Mouse (Mus musculus) embryonic fibroblast, embryonic 13.5 days (primary cell): Measurements from ENCODE around the gene Timm8a2. TPM values are rescaled to one million over a fixed set of nuclear protein-coding genes. Genes with fewer than 3 reads are reported as not detected.

ENCODE experiments used
- H3K27ac ChIP-seq: 2 replicates; pipeline ENCODE4 v1.5.1; 2012; ENCODE audit warnings: low read length, control low read depth, inconsistent platforms; ENCODE audit not compliant: insufficient read depth
- H3K4me1 ChIP-seq: 2 replicates; pipeline ENCODE4 v1.6.1; 2011; ENCODE audit warnings: low read length; ENCODE audit not compliant: control insufficient read depth, insufficient read depth
- H3K4me3 ChIP-seq: 2 replicates; pipeline ENCODE4 v1.5.1; 2011; ENCODE audit warnings: mild to moderate bottlenecking, control low read depth, low read length; ENCODE audit not compliant: insufficient read depth
- CTCF ChIP-seq: IDR thresholded peaks from 2 replicates; pipeline ENCODE4 v1.5.1; 2011; ENCODE audit warnings: mild to moderate bottlenecking, control low read depth, low read length, moderate library complexity, borderline replicate concordance; ENCODE audit not compliant: insufficient read depth
- POLR2A ChIP-seq: IDR thresholded peaks from 2 replicates; pipeline ENCODE4 v1.6.1; 2011; ENCODE audit warnings: low read depth, mild to moderate bottlenecking, control low read depth, low read length, moderate library complexity
- polyA plus RNA-seq: library from polyadenylated mRNA; stranded (reverse); fragments of >200 nt; gene quantifications from 2 replicates; pipeline ENCODE4 v1.2.4, GENCODE M21; 2011; ENCODE audit warnings: low read depth; ENCODE audit not compliant: missing spikeins, insufficient read length

Gene Timm8a2
- polyA plus RNA-seq, 1 experiment, result not detected

DNA sequence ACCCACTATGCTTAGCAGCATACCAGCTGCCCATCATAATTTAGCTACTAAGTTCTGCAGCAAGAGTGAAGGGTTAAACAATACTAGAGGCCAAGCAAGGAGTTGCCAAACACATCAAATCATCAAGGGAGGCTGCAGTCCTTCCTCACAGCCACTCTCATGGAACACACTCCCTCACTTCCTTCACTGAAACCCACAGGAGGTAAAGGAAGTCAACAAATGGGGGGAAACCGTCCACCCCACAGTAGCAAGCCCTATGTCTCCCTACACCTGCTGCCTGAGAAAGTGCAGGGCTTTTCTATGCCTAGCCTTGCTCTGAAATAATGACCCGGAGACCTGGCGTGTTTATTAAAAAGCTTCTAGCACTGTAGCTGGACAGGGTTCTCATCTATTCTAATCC is 35.5 kb downstream of the Timm8a2 start:
- no peak overlapping the region for H3K4me3 ChIP-seq
- TF ChIP-seq CTCF (no peak), POLR2A (no peak)
- H3K4me1 ChIP-seq, result no peaks in the 10 kb centered on the region
- H3K27ac ChIP-seq, result no peak overlapping the region

DNA sequence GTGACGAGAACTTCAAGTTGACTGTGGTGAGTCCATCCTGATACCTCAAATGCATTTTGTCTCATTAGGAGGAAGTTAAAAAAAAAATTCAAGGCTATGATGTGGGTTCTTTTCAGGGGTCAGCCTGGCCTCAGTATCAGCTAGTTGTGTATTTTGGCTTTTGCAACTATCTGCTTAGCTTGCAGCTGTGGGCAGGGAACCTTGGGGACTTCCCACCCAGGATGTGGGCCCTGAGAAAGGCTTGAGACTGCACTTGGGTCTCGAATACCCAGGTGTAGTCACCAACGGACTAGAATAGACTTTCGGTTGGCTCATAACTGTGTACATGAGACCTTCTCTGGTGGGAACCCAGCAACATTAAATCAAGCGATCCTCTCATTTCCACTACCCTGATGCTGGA is 38.9 kb downstream of the Timm8a2 start:
- TF ChIP-seq CTCF, result no peak
- no peak for TF ChIP-seq POLR2A
- Histone ChIP-seq H3K27ac (no peak overlapping the region), H3K4me3 (no peak overlapping the region), H3K4me1 (no peaks in the 10 kb centered on the region)

DNA sequence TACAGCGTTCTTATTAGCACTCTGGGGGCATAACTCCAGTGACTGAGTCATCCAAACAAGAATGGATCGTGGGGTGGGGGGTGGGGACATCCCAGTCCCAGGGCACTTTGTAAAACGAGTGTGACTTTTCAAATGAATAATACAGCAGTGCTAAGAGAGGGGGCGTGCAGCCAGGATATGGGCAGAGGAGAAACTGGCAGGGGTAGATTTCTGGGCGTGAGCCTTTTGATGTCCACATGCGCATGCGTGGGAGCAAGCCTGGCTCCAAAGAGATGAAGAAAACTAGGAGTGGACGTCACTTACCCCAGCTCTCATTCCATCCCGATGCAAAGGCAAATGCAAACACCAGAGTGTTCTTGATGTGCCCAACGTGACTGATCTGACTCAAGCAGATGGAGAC is 39.9 kb downstream of the Timm8a2 start:
- no peak for TF ChIP-seq CTCF
- no peak for TF ChIP-seq POLR2A
- H3K27ac ChIP-seq, result no peak overlapping the region
- no peaks in the 10 kb centered on the region for H3K4me1 ChIP-seq
- H3K4me3 ChIP-seq, result no peak overlapping the region

DNA sequence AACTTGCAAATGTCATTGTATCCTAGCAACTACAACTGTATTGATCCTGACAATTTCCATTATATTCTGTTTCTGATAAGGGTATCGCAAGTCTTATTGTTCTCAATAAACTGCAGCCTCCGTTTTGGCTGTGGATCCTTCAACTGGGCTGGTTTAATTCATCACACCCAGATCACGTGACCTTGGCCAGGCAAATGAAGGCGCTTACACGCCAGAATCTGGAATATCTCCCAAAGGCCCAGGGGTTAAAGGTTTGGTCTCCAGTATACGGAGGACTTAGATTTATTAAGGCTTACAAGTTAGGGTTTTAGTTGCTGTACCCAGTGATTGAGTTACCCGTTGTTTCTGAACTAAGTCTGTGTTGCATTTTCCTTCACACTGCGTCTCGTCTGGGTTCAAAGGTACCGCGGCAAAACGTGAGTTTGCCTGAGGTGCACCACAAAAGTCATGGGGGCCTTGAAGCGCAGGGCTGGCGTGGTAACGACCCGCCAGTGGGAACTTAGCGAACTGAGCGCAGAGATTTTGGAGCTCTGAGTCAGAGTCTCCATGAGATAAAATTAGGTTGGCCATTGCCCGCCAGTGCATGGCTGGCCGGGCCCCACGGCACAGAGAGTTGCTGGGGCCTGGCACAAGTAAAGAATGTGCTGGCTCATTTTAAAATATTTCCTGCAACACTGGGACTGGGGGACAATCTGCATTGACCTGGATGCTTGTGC is 41.2 kb downstream of the Timm8a2 start:
- Histone ChIP-seq H3K4me3 (no peak overlapping the region), H3K4me1 (no peaks in the 10 kb centered on the region), H3K27ac (no peak overlapping the region)
- no peak for TF ChIP-seq CTCF
- TF ChIP-seq POLR2A, result no peak

DNA sequence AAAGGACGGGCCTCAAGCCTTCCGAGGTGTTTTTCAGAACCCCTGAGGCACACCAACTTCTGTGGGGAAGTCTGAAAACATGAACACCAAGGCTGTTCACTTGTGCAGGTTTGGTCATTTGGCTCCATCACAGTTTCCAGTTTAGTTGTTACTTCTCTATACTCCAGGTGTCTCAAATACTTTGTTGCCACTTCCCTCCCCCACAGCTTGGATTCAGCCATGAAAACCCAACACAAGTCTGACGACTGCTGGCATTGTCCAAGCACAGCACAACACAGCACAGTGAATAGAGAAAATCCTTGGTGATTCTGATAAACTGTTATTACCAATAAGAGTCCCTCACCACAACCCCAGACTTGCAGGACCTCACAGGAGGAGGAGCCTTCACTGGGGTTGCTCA is 42.5 kb downstream of the Timm8a2 start:
- Histone ChIP-seq H3K4me1 (no peaks in the 10 kb centered on the region), H3K4me3 (no peak overlapping the region), H3K27ac (no peak overlapping the region)
- TF ChIP-seq POLR2A (no peak), CTCF (no peak)

DNA sequence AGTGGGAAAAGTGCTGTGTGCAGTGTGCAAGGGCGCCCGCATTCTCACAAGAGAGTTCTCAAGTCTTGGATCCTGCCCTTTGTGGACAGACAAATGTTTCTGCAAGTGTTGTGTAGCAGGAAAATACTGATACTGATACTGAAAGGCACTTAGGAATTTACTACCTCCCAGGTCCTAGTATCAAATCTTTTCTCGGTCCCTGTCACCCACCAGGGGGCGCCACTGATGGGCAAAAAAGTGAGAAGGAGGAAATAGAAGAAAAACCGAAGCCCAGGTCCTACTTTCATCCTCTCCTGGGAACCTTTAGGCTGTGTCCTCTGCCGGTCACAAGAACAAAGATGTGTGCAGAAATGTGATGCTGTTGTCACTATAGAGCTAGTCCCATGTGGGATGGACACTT is 45.0 kb downstream of the Timm8a2 start:
- Histone ChIP-seq H3K27ac (no peak overlapping the region), H3K4me1 (no peaks in the 10 kb centered on the region), H3K4me3 (no peak overlapping the region)
- TF ChIP-seq CTCF (no peak), POLR2A (no peak)

DNA sequence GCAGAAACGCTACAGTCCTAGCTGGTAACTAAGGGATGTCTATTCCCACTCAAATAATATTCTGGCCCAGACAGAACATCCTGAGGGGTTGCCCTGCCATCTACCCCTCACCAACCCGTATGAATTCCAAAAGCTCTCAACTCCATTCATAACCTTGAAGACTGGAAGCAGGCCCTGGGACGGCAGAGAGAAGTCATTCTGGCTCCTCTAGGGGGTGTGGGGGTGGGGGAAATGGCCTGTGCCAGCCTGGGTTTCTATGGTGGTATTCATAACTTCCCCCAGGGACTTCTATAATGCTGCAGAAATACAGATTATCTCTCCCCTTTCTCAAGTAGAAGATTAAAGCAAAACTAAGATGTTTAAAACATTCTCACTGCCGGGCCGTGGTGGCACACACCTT is 45.4 kb downstream of the Timm8a2 start:
- H3K4me1 ChIP-seq, result no peaks in the 10 kb centered on the region
- H3K4me3 ChIP-seq, result no peak overlapping the region
- no peak overlapping the region for H3K27ac ChIP-seq
- TF ChIP-seq CTCF, result no peak
- no peak for TF ChIP-seq POLR2A

DNA sequence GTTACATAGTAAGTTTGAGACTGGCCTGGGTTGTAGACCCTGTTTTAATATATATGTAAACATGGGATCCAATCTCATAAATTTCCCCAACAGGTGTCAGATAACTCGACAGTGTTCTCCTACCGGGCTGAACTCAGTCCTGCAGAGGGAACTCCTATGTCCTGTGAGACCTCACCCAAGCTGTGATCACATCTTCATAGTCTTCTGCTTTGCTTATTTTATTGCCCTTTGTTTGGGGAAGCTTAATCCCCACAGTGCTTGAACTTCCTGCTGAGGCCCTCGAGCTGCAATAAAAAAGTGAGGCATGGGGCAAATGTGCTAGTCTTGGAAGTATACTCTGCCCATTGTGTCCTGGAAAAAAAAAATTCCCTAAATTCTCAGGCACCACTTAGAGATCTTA is 46.8 kb downstream of the Timm8a2 start:
- Histone ChIP-seq H3K4me3 (no peak overlapping the region), H3K27ac (no peak overlapping the region), H3K4me1 (no peaks in the 10 kb centered on the region)
- no peak for TF ChIP-seq CTCF
- TF ChIP-seq POLR2A, result no peak

DNA sequence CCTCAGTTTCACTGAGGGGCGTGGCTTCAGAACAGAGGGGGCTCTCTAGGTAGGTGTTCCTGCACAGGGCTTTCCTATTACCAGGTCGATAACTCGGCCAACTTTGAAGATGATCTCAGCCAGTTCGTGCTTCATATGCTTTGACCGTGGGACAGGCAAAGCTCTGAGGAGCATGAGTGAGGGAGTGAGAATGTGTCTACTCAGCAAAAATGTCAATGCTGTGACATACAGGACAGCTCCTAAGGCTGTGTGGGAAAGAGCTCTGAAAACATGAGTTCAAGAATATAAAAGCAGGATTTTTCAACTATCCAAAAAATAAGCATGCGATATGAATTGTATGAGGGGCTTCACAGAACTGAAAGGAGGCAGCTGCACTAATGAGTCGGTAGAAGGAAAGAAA is 49.0 kb downstream of the Timm8a2 start:
- Histone ChIP-seq H3K4me1 (no peaks in the 10 kb centered on the region), H3K27ac (no peak overlapping the region), H3K4me3 (no peak overlapping the region)
- no peak for TF ChIP-seq CTCF
- no peak for TF ChIP-seq POLR2A

DNA sequence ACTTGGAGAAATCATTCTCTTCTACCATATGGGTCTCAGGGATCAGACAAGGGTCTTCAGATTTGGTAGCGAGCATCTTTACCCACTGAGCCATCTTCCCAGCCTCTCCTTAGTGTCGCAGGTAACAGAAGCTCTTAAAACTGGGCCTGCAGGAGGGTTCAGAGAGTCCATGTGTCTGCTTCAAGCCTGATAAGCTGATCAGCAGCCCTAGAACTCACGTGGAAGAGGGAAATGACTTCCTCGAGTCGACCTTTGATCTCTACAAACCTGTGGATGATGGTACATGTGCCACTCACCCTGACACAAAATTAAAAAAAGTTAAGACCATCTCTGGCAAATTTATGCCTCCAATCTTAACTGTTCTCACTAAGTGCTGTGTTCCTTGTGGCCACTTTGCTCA is 53.5 kb downstream of the Timm8a2 start:
- H3K4me3 ChIP-seq, result no peak overlapping the region
- H3K4me1 ChIP-seq, result no peaks in the 10 kb centered on the region
- TF ChIP-seq CTCF, result no peak
- no peak for TF ChIP-seq POLR2A
- H3K27ac ChIP-seq, result no peak overlapping the region

Other genes starting within 250 kb of the Timm8a2 start
- gene Dock9, start 236.8 kb upstream of the Timm8a2 start, polyA plus RNA-seq, result 8.9 and 10.2 TPM in 2 replicates
- gene Ubac2, start 156.1 kb upstream of the Timm8a2 start, polyA plus RNA-seq, result 41.4 and 59.3 TPM in 2 replicates
- gene Gpr18, start 118.9 kb upstream of the Timm8a2 start, polyA plus RNA-seq, result not detected in 2 replicates
- 0.57 and 1.6 TPM in 2 replicates for gene Gpr183, start 69.5 kb upstream of the Timm8a2 start, polyA plus RNA-seq
- gene Tm9sf2, start 72.4 kb downstream of the Timm8a2 start, polyA plus RNA-seq, result 155 and 161 TPM in 2 replicates
- gene Clybl, start 147.0 kb downstream of the Timm8a2 start, polyA plus RNA-seq, result 16.4 and 16.7 TPM in 2 replicates